Mouse (Mus musculus) fibroblast of lung, adult 2 months (primary cell): ENCODE results near the gene Hsph1.
A peak's percentile ranks its signal among the peaks of the same experiment; 100 is the strongest.

Experiments used
- DNase-seq: peaks from one replicate; pipeline ENCODE4 v3.0.0-alpha.2; 2011; ENCODE audit warnings: low read depth

Gene Hsph1

GRCm38 (mm10) chr5:149587327-149587895 is 48.8 kb downstream of the Hsph1 start:
- no peak for DNase-seq

GRCm38 (mm10) chr5:149585910-149586309 is 50.3 kb downstream of the Hsph1 start:
- no peak for DNase-seq

GRCm38 (mm10) chr5:149585231-149585630 is 50.9 kb downstream of the Hsph1 start:
- no peak for DNase-seq

GRCm38 (mm10) chr5:149584154-149584655 is 52.0 kb downstream of the Hsph1 start:
- DNase-seq: peak; percentile 68

GRCm38 (mm10) chr5:149583507-149583906 is 52.7 kb downstream of the Hsph1 start:
- DNase-seq: no peak

GRCm38 (mm10) chr5:149582642-149583262 is 53.4 kb downstream of the Hsph1 start:
- no peak for DNase-seq

- no peak for DNase-seq
Observed at GRCm38 (mm10) chr5:149577449-149577848, 58.7 kb downstream of the Hsph1 start.

- no peak for DNase-seq
Observed at GRCm38 (mm10) chr5:149576977-149577376, 59.2 kb downstream of the Hsph1 start.

- DNase-seq: peak; percentile 53
Observed at GRCm38 (mm10) chr5:149568993-149569392, 67.2 kb downstream of the Hsph1 start.

- DNase-seq: no peak
Observed at GRCm38 (mm10) chr5:149566957-149567356, 69.2 kb downstream of the Hsph1 start.

GRCm38 (mm10) chr5:149566026-149566425 is 70.2 kb downstream of the Hsph1 start:
- DNase-seq: no peak
